In genomic region chr15:77874310-77874709, GRCm38 (mm10) we compare ENCODE assay signal across 21 mouse cellular contexts. TPM values are rescaled to one million over a fixed set of nuclear protein-coding genes. Genes with fewer than 3 reads are reported as not detected.
DNase-seq lines count a peak whose midpoint lies in the region; ATAC-seq and TF ChIP-seq lines count a peak whose summit lies in the region.
"Had no signal": no experiment of that assay in that cellular context is flagged by ENCODE, and none has a peak within 500 bp of the region (broad histone marks: within the 10 kb centered on the region; RNA-seq: fewer than 3 reads in every experiment).

No protein-coding gene starts in this region.

- no peaks in the 10 kb centered on the region for H3K9me3 ChIP-seq in kidney, embryonic 15.5 days (replicated peaks)
- no peaks in the 10 kb centered on the region for H3K9me3 ChIP-seq in stomach, embryonic 16.5 days (replicated peaks; ENCODE audit: control insufficient read depth, low read length)
- H3K9me3 ChIP-seq in stomach, postnatal 0 days (ENCODE audit: control insufficient read depth, low read length), result no peaks in the 10 kb centered on the region
- no peaks in the 10 kb centered on the region for H3K9me3 ChIP-seq in limb, embryonic 10.5 days (replicated peaks)
- H3K9me3 ChIP-seq: forebrain, embryonic 12.5 days; limb, embryonic 15.5 days; lung, embryonic 15.5 days; neural tube, embryonic 15.5 days had no signal

- H3K4me1 ChIP-seq in kidney, embryonic 15.5 days, result peaks cover 23% of the 10 kb centered on the region
- H3K4me1 ChIP-seq in stomach, embryonic 16.5 days (ENCODE audit: control insufficient read depth, insufficient read depth, low read length), result 0 out of 2 replicates have a peak, but pooled peaks cover 11% of the 10 kb centered on the region
- peaks cover 3% of the 10 kb centered on the region; the same call in 1 of the 2 replicates for H3K4me1 ChIP-seq in stomach, postnatal 0 days (replicated peaks; ENCODE audit: control insufficient read depth, insufficient read depth)
- peaks cover 13% of the 10 kb centered on the region for H3K4me1 ChIP-seq in limb, embryonic 10.5 days
- H3K4me1 ChIP-seq: forebrain, embryonic 12.5 days; limb, embryonic 15.5 days; neural tube, embryonic 15.5 days had no signal

- no peak overlapping the region for H3K4me3 ChIP-seq in kidney, embryonic 15.5 days (replicated peaks)
- no peak overlapping the region for H3K4me3 ChIP-seq in stomach, embryonic 16.5 days (replicated peaks; ENCODE audit: low read length)
- H3K4me3 ChIP-seq in stomach, postnatal 0 days (ENCODE audit: low read depth, low read length), result no peak overlapping the region
- no peak overlapping the region for H3K4me3 ChIP-seq in limb, embryonic 10.5 days
- H3K4me3 ChIP-seq: forebrain, embryonic 12.5 days; limb, embryonic 15.5 days; lung, embryonic 15.5 days; neural tube, embryonic 15.5 days had no signal

- no peaks in the 10 kb centered on the region for H3K36me3 ChIP-seq in kidney, embryonic 15.5 days
- no peaks in the 10 kb centered on the region for H3K36me3 ChIP-seq in stomach, embryonic 16.5 days (ENCODE audit: control insufficient read depth, insufficient read depth, low read length)
- H3K36me3 ChIP-seq in stomach, postnatal 0 days (ENCODE audit: control insufficient read depth, insufficient read depth, low read length), result no peaks in the 10 kb centered on the region
- H3K36me3 ChIP-seq in limb, embryonic 10.5 days, result no peaks in the 10 kb centered on the region
- H3K36me3 ChIP-seq: forebrain, embryonic 12.5 days; limb, embryonic 15.5 days; lung, embryonic 15.5 days; neural tube, embryonic 15.5 days had no signal

- WGBS in kidney, embryonic 15.5 days, result 48% methylated on average over 4 of the region's 4 CpGs
- WGBS in stomach, embryonic 16.5 days, result 44% methylated on average over 4 of the region's 4 CpGs
- WGBS in stomach, postnatal 0 days, result 39% methylated on average over 4 of the region's 4 CpGs
- WGBS in limb, embryonic 10.5 days, result 62% methylated on average over 4 of the region's 4 CpGs

- no peak for ATAC-seq in kidney, embryonic 15.5 days (replicated peaks; ENCODE audit: low FRiP score)
- no peak for ATAC-seq in stomach, embryonic 16.5 days (ENCODE audit: insufficient read depth, low FRiP score)
- no peak for ATAC-seq in stomach, postnatal 0 days (ENCODE audit: low FRiP score, low TSS enrichment)
- ATAC-seq: Patski had no signal

- no peak overlapping the region for H3K4me2 ChIP-seq in kidney, embryonic 15.5 days
- H3K4me2 ChIP-seq in stomach, embryonic 16.5 days (ENCODE audit: low read depth, low read length), result no peak overlapping the region
- no peak overlapping the region for H3K4me2 ChIP-seq in stomach, postnatal 0 days (replicated peaks; ENCODE audit: low read depth)
- H3K4me2 ChIP-seq: forebrain, embryonic 12.5 days; limb, embryonic 15.5 days; lung, embryonic 15.5 days; neural tube, embryonic 15.5 days had no signal

- no peak for TF ChIP-seq CTCF in stomach, postnatal 0 days (IDR thresholded peaks at IDR 0.05; ENCODE audit: low read depth)

- DNase-seq in kidney, postnatal 10 days, result no peak
- DNase-seq in stomach, postnatal 0 days (ENCODE audit: low spot score), result no peak
- no peak for DNase-seq in limb, embryonic 10.5 days (ENCODE audit: low spot score)
- no peak for DNase-seq in layer of hippocampus, adult 9-10 months (ENCODE audit: low spot score)
- no peak for DNase-seq in gastrocnemius, adult 8-10 months (ENCODE audit: low spot score in 2 of 2)
- DNase-seq: adrenal gland, postnatal 10 days; cerebellum, adult 2 months; cerebellum, postnatal 36 days; gastrocnemius, postnatal 25 days; midbrain, embryonic 14.5 days; spleen, adult 18-20 months; thymus, adult 18-20 months; thymus, postnatal 4 days had no signal

- TF ChIP-seq EP300 in stomach, postnatal 0 days (optimal IDR thresholded peaks at IDR 0.05), result no peak

- no peaks in the 10 kb centered on the region for H3K27me3 ChIP-seq in kidney, embryonic 15.5 days
- no peaks in the 10 kb centered on the region for H3K27me3 ChIP-seq in stomach, embryonic 16.5 days (ENCODE audit: control insufficient read depth, insufficient read depth, low read length)
- H3K27me3 ChIP-seq in stomach, postnatal 0 days (ENCODE audit: control insufficient read depth, insufficient read depth, low read length), result no peaks in the 10 kb centered on the region
- no peaks in the 10 kb centered on the region for H3K27me3 ChIP-seq in limb, embryonic 10.5 days (ENCODE audit: low read depth, poor library complexity, severe bottlenecking)
- H3K27me3 ChIP-seq: forebrain, embryonic 12.5 days; limb, embryonic 15.5 days; lung, embryonic 15.5 days; neural tube, embryonic 15.5 days; Patski had no signal

- peak overlapping the region; percentile 71 for H3K27ac ChIP-seq in kidney, embryonic 15.5 days
- H3K27ac ChIP-seq in stomach, embryonic 16.5 days (ENCODE audit: low read length), result 0 out of 2 replicates have a peak overlapping the region, but pooled peaks have one; percentile 15
- H3K27ac ChIP-seq in stomach, postnatal 0 days (replicated peaks), result no peak overlapping the region; the same call in 1 of the 2 replicates
- peak overlapping the region; percentile 12; the same call in 1 of the 2 replicates for H3K27ac ChIP-seq in limb, embryonic 10.5 days
- H3K27ac ChIP-seq: forebrain, embryonic 12.5 days; limb, embryonic 15.5 days; lung, embryonic 15.5 days; macrophage; neural tube, embryonic 15.5 days had no signal

- H3K9ac ChIP-seq in kidney, embryonic 15.5 days, result no peak overlapping the region
- no peak overlapping the region for H3K9ac ChIP-seq in stomach, embryonic 16.5 days (ENCODE audit: low read length)
- no peak overlapping the region for H3K9ac ChIP-seq in stomach, postnatal 0 days (ENCODE audit: low read length)
- H3K9ac ChIP-seq: forebrain, embryonic 12.5 days; limb, embryonic 15.5 days; lung, embryonic 15.5 days; neural tube, embryonic 15.5 days had no signal

RNA-seq across cellular contexts. Expression of gene Myh9, which starts 32.3 kb away (rescaled TPM):
- 56.2 and 60.2 TPM in 2 replicates for polyA plus RNA-seq in kidney, embryonic 15.5 days (2015; fragmentation: Nextera tagmentation; extraction: Ambion mirVana)
- 54.5 and 63.5 TPM in 2 replicates for polyA plus RNA-seq in stomach, embryonic 16.5 days (2015; fragmentation: Nextera tagmentation; extraction: Ambion mirVana)
- polyA plus RNA-seq in stomach, postnatal 0 days (2015; fragmentation: Nextera tagmentation; extraction: Ambion mirVana), result 27.9 and 32.9 TPM in 2 replicates
- polyA plus RNA-seq in limb, embryonic 10.5 days (2016; fragmentation: Nextera tagmentation; extraction: Ambion mirVana), result 30.6 and 39.2 TPM in 2 replicates
- total RNA-seq in gastrocnemius, adult 8-10 months (2022), result 10 to 100 TPM; 33.4 to 51.3 (median 39.4) TPM

RNA-seq across cellular contexts. Expression of gene Txn2, which starts 54.5 kb away (rescaled TPM):
- 240 and 253 TPM in 2 replicates for polyA plus RNA-seq in kidney, embryonic 15.5 days (2015; fragmentation: Nextera tagmentation; extraction: Ambion mirVana)
- 232 and 253 TPM in 2 replicates for polyA plus RNA-seq in stomach, embryonic 16.5 days (2015; fragmentation: Nextera tagmentation; extraction: Ambion mirVana)
- 172 and 176 TPM in 2 replicates for polyA plus RNA-seq in stomach, postnatal 0 days (2015; fragmentation: Nextera tagmentation; extraction: Ambion mirVana)
- polyA plus RNA-seq in limb, embryonic 10.5 days (2016; fragmentation: Nextera tagmentation; extraction: Ambion mirVana), result 287 and 339 TPM in 2 replicates
- total RNA-seq in gastrocnemius, adult 8-10 months (2022), result 100 to 1,000 TPM; 189 to 214 (median 212) TPM
